Mouse (Mus musculus): ENCODE results near the gene Cd38.

The Cd38 gene

GRCm38 (mm10) chr5:43933269-43933668 lies 64.9 kb downstream of the Cd38 start:
- DNase-seq (ENCODE audit: low read depth, low spot score), result no peak

GRCm38 (mm10) chr5:43947330-43947977 lies 79.1 kb downstream of the Cd38 start:
- peak; percentile 3 for DNase-seq (ENCODE audit: low read depth, low spot score)

GRCm38 (mm10) chr5:43948111-43948743 lies 79.9 kb downstream of the Cd38 start:
- peak; percentile 44 for DNase-seq (ENCODE audit: low read depth, low spot score)

GRCm38 (mm10) chr5:43948748-43949275 lies 80.5 kb downstream of the Cd38 start:
- peak; percentile 9 for DNase-seq (ENCODE audit: low read depth, low spot score)

- no peak for DNase-seq (ENCODE audit: low read depth, low spot score)
These were observed 84.9 kb downstream of the Cd38 start for GRCm38 (mm10) chr5:43953241-43953640.

GRCm38 (mm10) chr5:43959884-43960440 lies 91.6 kb downstream of the Cd38 start:
- no peak for DNase-seq (ENCODE audit: low read depth, low spot score)

GRCm38 (mm10) chr5:43961056-43961455 lies 92.7 kb downstream of the Cd38 start:
- DNase-seq (ENCODE audit: low read depth, low spot score), result no peak
